Mouse (Mus musculus) A20 (cell line): ENCODE data around the gene Kif18a.

Experiments
- DNase-seq: peaks from one replicate; pipeline ENCODE4 v3.0.0-alpha.2; 2011; ENCODE audit warnings: low read depth, low spot score

The Kif18a gene

DNA sequence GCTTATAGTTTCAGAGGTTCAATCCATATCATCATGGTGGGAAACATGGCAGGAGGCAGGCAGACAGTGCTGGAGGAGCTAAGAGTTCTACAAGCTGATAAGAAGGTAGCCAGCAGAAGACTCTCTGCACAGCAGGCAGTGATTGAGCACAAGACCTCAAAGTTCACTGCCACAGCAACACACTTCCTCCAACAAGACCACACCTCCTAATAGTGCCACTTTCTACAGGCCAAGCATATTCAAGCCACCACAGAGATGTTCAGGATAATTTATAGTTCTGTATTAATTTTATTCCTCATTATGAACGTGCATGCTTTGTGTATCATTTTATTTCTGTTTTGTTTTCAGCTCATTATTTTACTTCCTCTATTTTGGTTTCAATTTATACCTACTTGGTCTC lies 85.4 kb downstream of the Kif18a start:
- DNase-seq: peak; percentile 67

- no peak for DNase-seq
Measured at GRCm38 (mm10) chr2:109374881-109375280, 94.3 kb downstream of the Kif18a start.

DNA sequence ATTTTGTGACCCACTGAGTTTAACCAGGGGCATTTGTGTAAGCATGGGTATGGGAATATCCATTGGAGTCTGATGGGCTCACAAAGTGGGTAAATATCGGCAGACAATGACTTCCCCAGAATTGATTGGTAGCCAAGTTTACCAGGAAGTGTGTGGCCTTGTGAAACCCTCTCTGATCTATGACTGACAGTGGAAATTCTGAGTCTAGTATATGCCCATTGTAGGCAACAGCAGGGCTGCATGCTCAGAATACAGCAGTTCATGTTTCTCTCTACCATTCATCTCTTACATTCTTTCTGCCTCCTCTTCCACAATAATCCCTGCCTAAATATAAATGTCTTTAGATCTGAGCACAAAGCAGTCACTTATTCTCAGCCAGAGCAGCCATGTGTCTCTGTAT lies 103.5 kb downstream of the Kif18a start:
- DNase-seq: no peak

DNA sequence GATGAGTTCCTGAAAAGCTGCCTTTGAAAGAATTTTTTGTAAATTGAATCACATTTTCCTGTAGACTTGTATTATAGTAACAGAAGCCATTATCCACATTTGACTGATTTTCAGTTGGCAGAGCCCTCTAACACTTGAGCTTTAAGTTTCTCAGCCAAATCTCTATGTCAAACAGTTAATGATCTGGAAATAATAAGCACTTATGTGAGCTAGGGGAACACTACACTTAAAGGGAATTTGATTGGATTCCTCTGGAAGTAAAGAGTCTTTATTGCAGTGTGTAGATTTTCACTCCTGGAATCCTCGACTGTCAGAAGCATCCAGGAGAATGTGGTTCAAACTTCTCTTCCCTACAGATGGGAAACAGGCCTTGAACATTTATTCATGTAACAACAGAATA lies 105.7 kb downstream of the Kif18a start:
- no peak for DNase-seq

DNA sequence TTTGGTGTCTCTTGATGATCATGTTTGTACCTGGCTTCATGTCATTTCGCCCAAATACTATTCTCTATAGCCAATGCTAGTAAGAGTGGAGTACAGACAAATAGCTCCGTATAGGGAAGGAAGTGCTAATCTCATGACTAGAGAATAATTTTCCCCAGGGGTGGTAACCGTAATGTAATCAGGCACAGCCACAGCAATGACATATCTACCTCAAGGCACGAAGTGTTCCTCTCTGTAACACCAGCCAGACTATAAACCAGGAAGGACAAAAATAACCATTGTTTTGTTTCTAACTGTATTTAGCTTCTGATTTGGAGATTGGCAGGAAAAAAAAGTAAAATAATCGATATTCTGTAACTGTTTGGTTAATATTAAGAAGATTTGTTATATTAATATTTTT lies 108.2 kb downstream of the Kif18a start:
- DNase-seq: no peak

DNA sequence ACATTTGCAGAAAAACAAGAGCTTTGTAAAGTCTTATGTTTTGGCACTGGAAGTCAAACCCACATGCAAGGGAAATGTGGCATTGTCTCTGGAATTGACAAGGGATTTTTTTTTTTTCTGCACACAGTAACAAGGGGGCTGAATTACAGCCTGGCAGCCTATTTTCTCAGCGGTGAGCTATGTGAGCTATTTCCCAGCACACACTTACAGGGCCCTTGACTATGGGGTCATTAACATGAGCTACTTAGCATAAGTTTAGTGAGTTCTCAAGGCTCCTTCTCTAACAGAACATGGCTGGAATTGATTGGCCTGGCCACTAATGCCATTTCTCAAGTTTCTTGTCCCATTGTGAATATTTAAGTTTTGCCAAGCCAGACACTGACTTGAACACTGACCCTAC lies 109.4 kb downstream of the Kif18a start:
- no peak for DNase-seq
